Mouse (Mus musculus) urinary bladder, postnatal 14 days (tissue): Measurements from ENCODE around the gene Coq5.

ENCODE experiments used
- DNase-seq: peaks from one replicate; pipeline ENCODE4 v3.0.0; 2021; ENCODE audit warnings: low spot score

Coq5 gene

GRCm38 (mm10) chr5:115312816-115313667 lies 33.6 kb downstream of the Coq5 start:
- DNase-seq: no peak

DNA sequence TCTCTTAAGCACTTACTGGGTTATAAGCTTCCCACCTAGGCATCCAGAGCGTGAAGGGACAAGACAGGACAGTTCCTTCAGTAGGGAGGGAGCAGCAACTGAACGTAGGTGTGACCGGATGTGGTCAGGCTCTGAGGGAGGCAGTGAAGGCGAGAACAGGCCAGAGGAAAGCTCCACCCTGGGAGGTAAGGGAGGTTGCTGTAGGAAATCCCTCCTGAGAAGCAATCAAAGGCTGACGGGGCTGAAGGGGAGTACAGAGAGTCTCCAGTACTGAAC lies 34.1 kb downstream of the Coq5 start:
- no peak for DNase-seq

DNA sequence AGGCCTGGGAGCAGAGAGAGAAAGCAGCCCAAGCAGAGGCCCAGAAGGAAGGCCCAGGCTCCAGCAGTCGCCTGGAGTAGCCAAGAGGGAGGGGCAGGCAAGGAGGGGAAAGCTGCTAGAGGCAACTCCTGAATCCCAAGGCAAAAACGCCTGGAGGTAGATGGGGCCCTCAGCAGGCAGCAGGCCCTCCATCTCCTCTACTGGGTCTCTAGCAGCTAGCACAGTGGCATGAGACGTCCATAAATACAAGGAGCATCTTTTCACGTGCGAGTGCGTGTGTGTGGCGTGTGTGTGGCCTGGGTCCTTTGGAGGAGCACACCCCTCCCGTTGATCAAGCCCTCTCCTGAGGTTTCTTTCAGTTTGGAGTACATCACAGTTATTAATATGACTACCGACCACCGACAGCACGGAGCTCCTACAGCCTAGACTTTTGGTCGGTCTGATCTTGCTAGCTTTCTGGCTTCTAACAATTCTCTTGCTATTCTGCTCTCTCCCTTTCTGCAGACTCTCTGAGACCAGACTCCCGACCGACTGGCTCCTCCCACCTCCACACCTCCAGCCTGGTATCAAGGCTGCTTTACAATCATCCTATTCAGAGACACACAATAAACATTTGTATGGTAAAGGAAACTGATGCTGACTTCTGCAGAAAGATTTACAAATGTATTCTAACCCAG lies 37.6 kb downstream of the Coq5 start:
- DNase-seq: no peak

- no peak for DNase-seq
Measured at GRCm38 (mm10) chr5:115317645-115318328, 38.3 kb downstream of the Coq5 start.

DNA sequence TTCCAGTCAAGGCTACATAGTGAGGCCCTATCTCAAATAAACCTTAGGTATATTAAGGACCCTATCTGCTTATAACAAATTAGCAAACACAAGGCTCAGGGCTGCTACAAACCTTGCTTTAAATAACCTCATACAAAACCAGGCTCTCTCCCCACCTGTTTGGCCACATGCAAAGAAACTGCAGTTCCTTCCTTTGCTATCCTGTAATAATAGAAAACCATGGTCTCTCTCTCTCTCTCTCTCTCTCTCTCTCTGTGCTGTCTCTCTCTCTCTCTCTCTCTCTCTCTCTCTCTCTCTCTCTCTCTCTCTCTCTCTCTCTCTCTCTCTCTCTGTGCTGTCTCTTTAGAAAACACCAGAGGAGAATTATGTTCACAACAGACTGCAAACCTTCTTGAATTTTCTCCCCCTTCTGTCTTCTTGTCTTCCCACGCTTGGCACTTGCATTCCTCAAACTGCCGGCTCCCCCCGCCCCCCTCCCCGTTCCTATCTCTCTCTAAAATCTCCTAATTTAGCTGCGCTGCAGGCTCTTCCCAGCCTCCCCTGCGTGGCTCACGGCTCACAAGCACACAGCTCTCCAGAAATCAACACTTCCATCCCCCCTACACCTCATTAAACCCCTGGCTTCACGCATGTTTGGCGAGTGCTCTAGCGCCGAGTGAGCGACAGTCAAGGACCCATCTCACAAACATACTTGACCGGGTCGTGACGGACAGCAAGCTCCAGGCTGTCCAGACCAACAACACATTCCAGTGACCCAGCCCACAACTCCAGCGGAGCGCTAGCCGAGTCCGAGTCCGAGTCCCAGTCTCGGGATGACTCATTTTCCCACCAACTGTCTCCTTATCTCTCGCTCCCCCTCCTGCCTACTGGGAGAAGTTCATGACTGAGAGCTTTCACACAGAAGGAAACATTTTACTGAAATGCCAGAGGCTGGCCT lies 39.8 kb downstream of the Coq5 start:
- DNase-seq: peak; percentile 80

DNA sequence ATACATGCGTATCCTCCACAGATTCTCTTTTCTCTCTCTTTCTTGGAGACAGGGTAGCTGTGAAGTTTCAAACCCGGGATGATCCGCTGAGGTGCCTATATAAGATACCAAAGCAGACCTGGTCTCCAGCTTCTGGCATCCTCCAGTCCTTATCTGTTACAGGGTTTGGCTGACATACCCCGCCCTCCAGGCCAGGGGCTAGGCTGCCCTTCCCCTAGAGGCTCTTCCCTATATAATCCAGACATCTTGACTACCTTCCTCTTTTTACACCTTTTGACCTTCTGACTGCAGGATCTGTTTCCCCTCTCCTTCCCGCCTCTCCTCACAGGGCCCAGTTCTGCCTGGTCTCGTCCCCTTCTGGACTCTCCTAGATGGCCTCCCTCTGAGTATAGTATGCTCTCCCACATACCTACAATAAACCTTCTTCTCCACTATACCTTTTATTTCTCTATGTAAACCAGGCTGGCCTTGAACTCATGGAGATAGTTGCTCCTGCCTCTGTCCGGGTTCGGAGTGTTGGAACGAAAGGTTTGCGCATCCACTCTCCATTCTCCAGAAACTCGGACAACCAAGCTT lies 46.9 kb downstream of the Coq5 start:
- no peak for DNase-seq

GRCm38 (mm10) chr5:115326875-115327609 lies 47.6 kb downstream of the Coq5 start, which contains the start of gene Srsf9:
Srsf9 (plus strand) TSS chr5:115327177.
- peak; percentile 97 for DNase-seq

GRCm38 (mm10) chr5:115327610-115328548 lies 48.4 kb downstream of the Coq5 start:
- no peak for DNase-seq

GRCm38 (mm10) chr5:115330955-115331354 lies 51.5 kb downstream of the Coq5 start:
- DNase-seq: no peak

DNA sequence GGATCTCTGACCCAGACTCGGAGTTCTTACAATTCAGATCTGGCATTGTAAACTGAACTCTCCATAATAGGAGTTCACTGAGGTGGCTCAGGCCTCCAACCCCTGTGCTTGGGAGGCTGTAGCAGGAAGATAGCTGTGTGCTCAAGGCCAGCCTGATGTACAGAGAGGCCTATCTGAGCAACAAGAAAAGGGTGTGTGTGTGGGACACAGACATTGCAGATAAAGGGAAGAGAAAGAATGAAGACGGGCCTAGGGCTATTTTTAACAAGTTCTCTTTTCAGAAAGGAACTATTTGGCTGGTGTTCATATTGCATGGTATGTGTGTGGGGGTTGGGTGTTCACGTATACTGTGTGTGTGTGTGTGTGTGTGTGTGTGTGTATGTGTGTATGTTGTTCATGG lies 54.2 kb downstream of the Coq5 start:
- DNase-seq: no peak

GRCm38 (mm10) chr5:115340007-115340406 lies 60.5 kb downstream of the Coq5 start:
- no peak for DNase-seq

DNA sequence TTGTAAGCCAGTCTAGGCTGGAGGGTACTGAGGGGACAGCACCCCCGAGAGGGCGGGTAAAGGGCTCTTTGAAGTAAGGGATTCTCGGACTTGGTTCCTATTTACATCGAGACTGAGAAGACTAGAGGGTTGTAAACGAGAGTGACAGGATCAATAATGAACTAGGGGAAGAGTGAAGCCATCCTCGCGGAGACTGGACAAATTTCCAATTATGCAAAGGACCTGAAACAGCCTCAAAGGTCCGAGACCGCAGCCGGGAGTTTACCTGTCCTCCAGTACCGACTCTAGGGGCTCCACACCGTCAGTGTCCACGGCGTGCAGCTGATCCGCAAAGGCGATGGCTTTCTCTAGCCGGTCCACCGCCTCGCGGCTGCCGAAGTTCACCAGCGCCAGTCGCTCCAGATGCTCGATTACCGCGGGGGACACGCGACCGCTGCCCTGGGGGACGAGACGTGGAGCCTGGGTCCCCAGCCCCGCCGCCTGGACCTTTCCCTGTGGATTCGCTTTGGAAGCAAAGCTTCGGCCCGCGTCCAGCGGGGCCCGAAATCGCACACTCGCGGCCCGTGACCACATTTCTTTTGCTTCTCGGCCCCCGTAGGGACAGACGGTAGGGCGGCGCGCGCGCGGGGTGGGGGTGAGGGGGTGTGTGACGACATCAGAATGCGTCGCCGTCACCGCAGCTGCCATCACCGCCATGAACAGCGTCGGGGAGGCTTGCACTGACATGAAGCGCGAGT lies 61.3 kb downstream of the Coq5 start, which contains the start of the genes Gatc and Triap1:
Gene Gatc (minus strand): TSS at position 602 of the 737 bp plus-strand sequence.
Gene Triap1 (plus strand): TSS at position 649 of the 737 bp plus-strand sequence.
- peak; percentile 89 for DNase-seq

GRCm38 (mm10) chr5:115341314-115342165 lies 62.1 kb downstream of the Coq5 start:
- no peak for DNase-seq
